Mouse (Mus musculus): Measurements from ENCODE around the gene Sp7. TPM values are rescaled to one million over a fixed set of nuclear protein-coding genes. Genes with fewer than 3 reads are reported as not detected.
A peak's percentile ranks its signal among the peaks of the same experiment; 100 is the strongest.

Sp7 gene
- polyA plus RNA-seq (2014; fragmentation: Nextera tagmentation; extraction: Ambion mirVana) = 31.2 and 45.0 TPM in 2 replicates

GRCm38 (mm10) chr15:102366733-102367344, at the start of gene Sp7:
TSS of gene Sp7 (minus strand) at chr15:102367182.
- Histone ChIP-seq H3K4me1 (ENCODE audit: control insufficient read depth, insufficient read depth, low read length) (peaks cover 17% of the 10 kb centered on the region), H3K9me3 (ENCODE audit: control insufficient read depth, low read length) (no peaks in the 10 kb centered on the region), H3K36me3 (ENCODE audit: control insufficient read depth, insufficient read depth, low read length) (no peaks in the 10 kb centered on the region), H3K9ac (ENCODE audit: low read depth, low read length) (peak within 1 kb of the TSS; percentile 55), H3K27me3 (replicated peaks; ENCODE audit: control insufficient read depth, insufficient read depth, low read length) (0 out of 2 replicates have a peak, but pooled peaks cover 5% of the 10 kb centered on the region), H3K4me2 (ENCODE audit: low read depth, low read length) (peak within 1 kb of the TSS; percentile 56), H3K27ac (replicated peaks; ENCODE audit: low read depth, low read length) (peak within 1 kb of the TSS; percentile 74), H3K4me3 (ENCODE audit: low read depth, low read length) (peak within 1 kb of the TSS; percentile 38)
- ATAC-seq (ENCODE audit: low read depth) (no peak), DNase-seq (ENCODE audit: low spot score) (peak; percentile 56)
- WGBS = 9% methylated on average over 12 of the region's 15 CpGs

- Histone ChIP-seq H3K9me3 (ENCODE audit: control insufficient read depth, low read length) (no peaks in the 10 kb centered on the region), H3K27ac (replicated peaks; ENCODE audit: low read depth, low read length) (no peak overlapping the region), H3K27me3 (replicated peaks; ENCODE audit: control insufficient read depth, insufficient read depth, low read length) (no peaks in the 10 kb centered on the region), H3K4me1 (ENCODE audit: control insufficient read depth, insufficient read depth, low read length) (peaks cover 20% of the 10 kb centered on the region), H3K36me3 (ENCODE audit: control insufficient read depth, insufficient read depth, low read length) (peaks cover 79% of the 10 kb centered on the region), H3K9ac (ENCODE audit: low read depth, low read length) (no peak overlapping the region), H3K4me3 (ENCODE audit: low read depth, low read length) (no peak overlapping the region), H3K4me2 (ENCODE audit: low read depth, low read length) (no peak overlapping the region)
- DNase-seq (ENCODE audit: low spot score) (no peak), ATAC-seq (ENCODE audit: low read depth) (no peak)
Observed at GRCm38 (mm10) chr15:102413687-102414086, 46.7 kb upstream of the Sp7 start.

- Histone ChIP-seq H3K4me1 (ENCODE audit: control insufficient read depth, insufficient read depth, low read length) (peaks cover 27% of the 10 kb centered on the region), H3K4me3 (ENCODE audit: low read depth, low read length) (0 out of 2 replicates have a peak overlapping the region, but pooled peaks have one; percentile 0), H3K27me3 (replicated peaks; ENCODE audit: control insufficient read depth, insufficient read depth, low read length) (no peaks in the 10 kb centered on the region), H3K27ac (replicated peaks; ENCODE audit: low read depth, low read length) (no peak overlapping the region), H3K9me3 (ENCODE audit: control insufficient read depth, low read length) (no peaks in the 10 kb centered on the region), H3K36me3 (ENCODE audit: control insufficient read depth, insufficient read depth, low read length) (peaks cover 75% of the 10 kb centered on the region), H3K4me2 (ENCODE audit: low read depth, low read length) (peak overlapping the region; percentile 25), H3K9ac (ENCODE audit: low read depth, low read length) (no peak overlapping the region)
- no peak for ATAC-seq (ENCODE audit: low read depth)
- 93% methylated on average over 1 of the region's 1 CpGs for WGBS
- no peak for DNase-seq (ENCODE audit: low spot score)
Observed at GRCm38 (mm10) chr15:102411077-102411476, 44.1 kb upstream of the Sp7 start.

- ATAC-seq (ENCODE audit: low read depth) = no peak
- 0 out of 2 replicates have a peak overlapping the region, but pooled peaks have one; percentile 10 for H3K9ac ChIP-seq (ENCODE audit: low read depth, low read length)
- H3K27ac ChIP-seq (replicated peaks; ENCODE audit: low read depth, low read length) = no peak overlapping the region
- H3K27me3 ChIP-seq (replicated peaks; ENCODE audit: control insufficient read depth, insufficient read depth, low read length) = no peaks in the 10 kb centered on the region
- H3K36me3 ChIP-seq (ENCODE audit: control insufficient read depth, insufficient read depth, low read length) = peaks cover 67% of the 10 kb centered on the region
- H3K4me1 ChIP-seq (ENCODE audit: control insufficient read depth, insufficient read depth, low read length) = peaks cover 31% of the 10 kb centered on the region
- no peaks in the 10 kb centered on the region for H3K9me3 ChIP-seq (ENCODE audit: control insufficient read depth, low read length)
- 100% methylated on average over 3 of the region's 3 CpGs for WGBS
- H3K4me2 ChIP-seq (ENCODE audit: low read depth, low read length) = peak overlapping the region; percentile 25; the same call in 1 of the 2 replicates
- no peak overlapping the region for H3K4me3 ChIP-seq (ENCODE audit: low read depth, low read length)
- no peak for DNase-seq (ENCODE audit: low spot score)
Observed at GRCm38 (mm10) chr15:102409286-102409685, 42.3 kb upstream of the Sp7 start.

- Histone ChIP-seq H3K4me1 (ENCODE audit: control insufficient read depth, insufficient read depth, low read length) (peaks cover 31% of the 10 kb centered on the region), H3K9me3 (ENCODE audit: control insufficient read depth, low read length) (no peaks in the 10 kb centered on the region), H3K9ac (ENCODE audit: low read depth, low read length) (0 out of 2 replicates have a peak overlapping the region, but pooled peaks have one; percentile 21), H3K4me2 (ENCODE audit: low read depth, low read length) (no peak overlapping the region), H3K4me3 (ENCODE audit: low read depth, low read length) (no peak overlapping the region), H3K36me3 (ENCODE audit: control insufficient read depth, insufficient read depth, low read length) (peaks cover 60% of the 10 kb centered on the region), H3K27ac (replicated peaks; ENCODE audit: low read depth, low read length) (no peak overlapping the region), H3K27me3 (replicated peaks; ENCODE audit: control insufficient read depth, insufficient read depth, low read length) (no peaks in the 10 kb centered on the region)
- no peak for DNase-seq (ENCODE audit: low spot score)
- no peak for ATAC-seq (ENCODE audit: low read depth)
- WGBS = 93% methylated on average over 2 of the region's 2 CpGs
Observed at GRCm38 (mm10) chr15:102408558-102409130, 41.7 kb upstream of the Sp7 start.

- no peak for DNase-seq (ENCODE audit: low spot score)
- Histone ChIP-seq H3K4me2 (ENCODE audit: low read depth, low read length) (no peak overlapping the region), H3K4me1 (ENCODE audit: control insufficient read depth, insufficient read depth, low read length) (peaks cover 31% of the 10 kb centered on the region), H3K27me3 (replicated peaks; ENCODE audit: control insufficient read depth, insufficient read depth, low read length) (no peaks in the 10 kb centered on the region), H3K27ac (replicated peaks; ENCODE audit: low read depth, low read length) (no peak overlapping the region), H3K36me3 (ENCODE audit: control insufficient read depth, insufficient read depth, low read length) (peaks cover 53% of the 10 kb centered on the region), H3K4me3 (ENCODE audit: low read depth, low read length) (no peak overlapping the region), H3K9me3 (ENCODE audit: control insufficient read depth, low read length) (no peaks in the 10 kb centered on the region), H3K9ac (ENCODE audit: low read depth, low read length) (no peak overlapping the region)
- WGBS = 92% methylated on average over 10 of the region's 10 CpGs
- no peak for ATAC-seq (ENCODE audit: low read depth)
Observed at GRCm38 (mm10) chr15:102407681-102408557, 40.9 kb upstream of the Sp7 start.

GRCm38 (mm10) chr15:102406912-102407580, 40.1 kb upstream of the Sp7 start:
- Histone ChIP-seq H3K27ac (replicated peaks; ENCODE audit: low read depth, low read length) (peak overlapping the region; percentile 99), H3K36me3 (ENCODE audit: control insufficient read depth, insufficient read depth, low read length) (peaks cover 44% of the 10 kb centered on the region), H3K9ac (ENCODE audit: low read depth, low read length) (peak overlapping the region; percentile 98), H3K27me3 (replicated peaks; ENCODE audit: control insufficient read depth, insufficient read depth, low read length) (no peaks in the 10 kb centered on the region), H3K4me2 (ENCODE audit: low read depth, low read length) (peak overlapping the region; percentile 56), H3K4me3 (ENCODE audit: low read depth, low read length) (peak overlapping the region; percentile 69), H3K4me1 (ENCODE audit: control insufficient read depth, insufficient read depth, low read length) (peaks cover 31% of the 10 kb centered on the region), H3K9me3 (ENCODE audit: control insufficient read depth, low read length) (no peaks in the 10 kb centered on the region)
- ATAC-seq (ENCODE audit: low read depth) = no peak
- 28% methylated on average over 2 of the region's 3 CpGs for WGBS
- no peak for DNase-seq (ENCODE audit: low spot score)
